Mouse (Mus musculus) forebrain, embryonic 15.5 days (tissue): ENCODE data around the gene Kcnd2. TPM values are rescaled to one million over a fixed set of nuclear protein-coding genes. Genes with fewer than 3 reads are reported as not detected.

ENCODE experiments used
- ATAC-seq: fragments of 200-750 bp; cut with Nextera tagmentation; replicated peaks from 2 replicates; pipeline ENCODE4 v1.8.0; 2017; ENCODE audit warnings: mild to moderate bottlenecking, moderate TSS enrichment, moderate library complexity
- H3K27ac ChIP-seq: fragments of 300-500 bp; sonication (generic); replicated peaks from 2 replicates; pipeline ENCODE4 v1.5.1; 2015; ENCODE audit warnings: mild to moderate bottlenecking, inconsistent platforms
- H3K27me3 ChIP-seq: fragments of 300-500 bp; sonication (generic); 2 replicates; pipeline ENCODE4 v1.6.1; 2015; ENCODE audit warnings: inconsistent platforms
- H3K36me3 ChIP-seq: fragments of 300-500 bp; sonication (generic); 2 replicates; pipeline ENCODE4 v1.6.1; 2015; ENCODE audit warnings: mild to moderate bottlenecking, inconsistent platforms
- H3K4me1 ChIP-seq: fragments of 300-500 bp; sonication (generic); 2 replicates; pipeline ENCODE4 v1.6.1; 2015; ENCODE audit warnings: inconsistent platforms
- H3K4me2 ChIP-seq: fragments of 300-500 bp; sonication (generic); replicated peaks from 2 replicates; pipeline ENCODE4 v1.6.1; 2015; ENCODE audit warnings: mild to moderate bottlenecking, inconsistent platforms
- H3K4me3 ChIP-seq: fragments of 300-500 bp; sonication (generic); 2 replicates; pipeline ENCODE4 v1.5.1; 2015; ENCODE audit warnings: mild to moderate bottlenecking, inconsistent platforms
- H3K9ac ChIP-seq: fragments of 300-500 bp; sonication (generic); replicated peaks from 2 replicates; pipeline ENCODE4 v1.6.1; 2015; ENCODE audit warnings: mild to moderate bottlenecking, inconsistent platforms
- H3K9me3 ChIP-seq: fragments of 300-500 bp; sonication (generic); 2 replicates; pipeline ENCODE4 v1.6.1; 2016; ENCODE audit warnings: inconsistent platforms
- WGBS: fragments of 180-500 bp; shearing (Covaris S2); methylation state at CpG from one replicate; pipeline ENCODE4 v1.1.7; 2015; ENCODE audit warnings: mixed read lengths; 5-methylcytosine and 5-hydroxymethylcytosine counted together
- polyA plus RNA-seq: library from polyadenylated mRNA; unstranded; fragments of >200 nt; fragmentation: Nextera tagmentation; extraction: Ambion mirVana; gene quantifications from 2 replicates; pipeline ENCODE4 v1.2.1, GENCODE M21; 2015

Gene Kcnd2
- polyA plus RNA-seq: 9.0 and 10.5 TPM in 2 replicates

DNA sequence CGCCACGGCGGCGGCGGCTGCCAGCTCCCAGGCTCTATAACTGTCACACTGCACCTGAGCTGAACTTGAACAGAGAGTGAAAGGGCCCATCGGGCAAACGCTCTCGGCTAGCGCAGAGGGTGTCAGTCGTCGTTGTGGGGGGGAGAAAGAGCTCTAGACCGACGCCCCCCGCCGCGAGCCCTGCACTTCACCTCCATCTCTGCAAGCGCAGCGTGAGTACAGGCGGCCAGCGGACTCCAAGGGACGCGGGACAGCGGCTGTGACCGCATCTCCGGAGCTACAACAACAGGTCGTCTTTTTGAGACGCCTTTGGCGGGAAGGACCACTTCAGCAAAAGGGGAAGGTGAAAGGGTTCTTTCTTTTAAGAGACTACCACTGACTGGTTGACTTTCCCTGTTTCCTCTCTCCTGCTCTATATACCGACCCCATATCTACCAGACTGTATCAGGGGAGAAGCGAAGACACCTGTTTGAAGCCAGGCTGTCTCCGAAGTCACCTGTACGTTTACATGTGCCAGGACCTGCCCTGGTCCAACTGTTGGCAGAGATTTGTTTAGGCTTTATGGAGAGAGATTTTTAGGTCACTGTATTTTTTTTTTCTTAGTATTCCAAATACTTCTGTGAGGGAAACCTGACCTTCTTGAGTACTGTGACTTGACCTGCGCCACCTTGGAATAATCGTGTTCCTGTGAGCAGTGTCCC, at the start of gene Kcnd2:
Kcnd2 (plus strand) TSS at position 13 of the 701 bp plus-strand sequence.
- peak within 1 kb of the TSS; percentile 83 for H3K27ac ChIP-seq
- H3K27me3 ChIP-seq: no peaks in the 10 kb centered on the region
- H3K4me3 ChIP-seq: peak within 1 kb of the TSS; percentile 83
- ATAC-seq: peak; percentile 18; the same call in 1 of the 2 replicates
- peak within 1 kb of the TSS; percentile 79 for H3K4me2 ChIP-seq
- H3K9me3 ChIP-seq: no peaks in the 10 kb centered on the region
- WGBS: 10% methylated on average over 34 of the region's 34 CpGs
- 0 out of 2 replicates have a peak, but pooled peaks cover 8% of the 10 kb centered on the region for H3K4me1 ChIP-seq
- H3K36me3 ChIP-seq: no peaks in the 10 kb centered on the region
- peak within 1 kb of the TSS; percentile 73 for H3K9ac ChIP-seq

DNA sequence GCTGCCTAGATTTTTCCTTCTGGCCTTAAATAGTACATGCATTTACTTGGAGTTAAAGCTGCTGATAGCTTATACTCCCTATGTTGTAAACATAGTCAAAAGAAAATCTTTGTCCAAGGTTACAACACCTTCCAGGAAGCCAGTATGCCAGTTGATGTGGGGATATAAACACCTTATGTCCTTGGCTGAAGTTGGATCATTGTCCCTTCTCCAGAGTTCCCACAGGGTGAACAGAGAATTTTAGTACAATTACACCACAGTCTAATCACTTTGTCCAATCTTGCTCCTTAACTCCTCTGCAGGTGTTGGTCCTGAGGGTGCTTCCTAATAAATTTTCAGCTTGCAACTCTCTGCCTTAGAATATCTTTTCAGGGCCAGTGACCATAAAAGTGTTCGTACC, 48.7 kb upstream of the Kcnd2 start:
- ATAC-seq: no peak
- H3K36me3 ChIP-seq: no peaks in the 10 kb centered on the region
- no peaks in the 10 kb centered on the region for H3K9me3 ChIP-seq
- H3K4me1 ChIP-seq: no peaks in the 10 kb centered on the region
- no peak overlapping the region for H3K9ac ChIP-seq
- WGBS: 91% methylated on average over 1 of the region's 1 CpGs
- H3K27me3 ChIP-seq: no peaks in the 10 kb centered on the region
- no peak overlapping the region for H3K4me3 ChIP-seq
- no peak overlapping the region for H3K4me2 ChIP-seq
- no peak overlapping the region for H3K27ac ChIP-seq

DNA sequence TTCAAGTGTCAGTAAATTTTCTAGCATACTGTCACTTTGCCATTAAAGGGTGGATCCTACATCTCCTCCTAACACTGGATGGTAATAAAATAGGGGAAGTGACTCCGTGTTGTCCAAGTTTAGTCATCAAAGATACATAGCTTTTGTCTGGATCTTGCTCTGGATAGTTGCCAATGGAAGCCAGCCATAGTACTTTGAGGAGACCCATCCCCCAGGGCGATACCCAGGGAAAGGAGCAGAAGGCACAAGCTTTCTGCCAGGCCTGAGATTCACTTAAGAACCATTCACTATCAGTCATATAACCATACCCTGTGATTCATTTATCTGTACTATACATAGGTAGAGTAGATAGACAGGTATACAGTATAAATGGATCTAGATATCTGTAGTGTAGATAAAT, 20.0 kb upstream of the Kcnd2 start:
- H3K4me3 ChIP-seq: no peak overlapping the region
- no peaks in the 10 kb centered on the region for H3K9me3 ChIP-seq
- no peaks in the 10 kb centered on the region for H3K36me3 ChIP-seq
- H3K27ac ChIP-seq: no peak overlapping the region
- no peaks in the 10 kb centered on the region for H3K27me3 ChIP-seq
- H3K4me1 ChIP-seq: no peaks in the 10 kb centered on the region
- H3K9ac ChIP-seq: no peak overlapping the region
- 73% methylated on average over 2 of the region's 2 CpGs for WGBS
- H3K4me2 ChIP-seq: no peak overlapping the region
- no peak for ATAC-seq

DNA sequence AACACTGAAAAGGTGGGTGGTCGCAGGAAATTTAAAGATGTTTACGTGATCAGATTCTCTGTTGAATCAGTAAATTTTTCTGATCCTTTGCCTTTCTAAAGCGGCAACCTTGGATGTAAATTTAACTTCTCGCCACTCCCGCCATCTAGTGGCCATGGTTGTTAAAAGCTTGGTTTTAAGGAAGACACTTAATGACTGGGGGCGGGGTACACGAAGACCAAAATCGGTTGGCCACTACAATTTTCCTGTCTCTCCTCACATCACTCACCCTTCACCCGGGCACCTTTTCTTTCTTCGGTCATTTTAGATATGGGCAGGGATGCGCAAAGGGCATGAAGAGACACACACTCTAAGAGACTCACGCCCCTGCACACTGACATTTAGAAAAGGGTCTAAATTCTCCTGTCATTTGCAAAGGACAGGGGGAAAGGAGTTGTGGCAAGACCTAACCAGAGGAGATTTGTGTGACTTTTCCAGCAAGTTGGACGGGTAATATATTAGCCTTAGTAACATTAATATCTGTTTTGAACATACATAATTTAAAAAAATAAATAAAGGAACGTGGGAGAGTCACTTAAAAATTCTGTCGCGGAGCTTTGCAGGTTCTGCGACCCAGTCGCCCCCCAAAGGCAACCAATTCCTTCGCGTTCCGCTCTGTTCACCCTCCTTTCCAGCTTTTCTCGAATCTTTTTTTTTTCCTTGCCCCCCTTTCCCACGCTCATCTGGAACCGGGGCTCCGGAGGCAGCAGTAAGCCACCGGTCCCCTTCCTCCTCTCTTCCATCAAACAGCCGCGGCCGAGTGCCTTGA, 1.2 kb upstream of the Kcnd2 start:
- peak overlapping the region; percentile 73 for H3K9ac ChIP-seq
- no peaks in the 10 kb centered on the region for H3K9me3 ChIP-seq
- 0 out of 2 replicates have a peak, but pooled peaks cover 8% of the 10 kb centered on the region for H3K4me1 ChIP-seq
- H3K36me3 ChIP-seq: no peaks in the 10 kb centered on the region
- WGBS: under 1% methylated on average over 29 of the region's 29 CpGs
- peak overlapping the region; percentile 83 for H3K4me3 ChIP-seq
- peak overlapping the region; percentile 83 for H3K27ac ChIP-seq
- peak; percentile 78 for ATAC-seq
- H3K4me2 ChIP-seq: peak overlapping the region; percentile 79
- H3K27me3 ChIP-seq: no peaks in the 10 kb centered on the region

DNA sequence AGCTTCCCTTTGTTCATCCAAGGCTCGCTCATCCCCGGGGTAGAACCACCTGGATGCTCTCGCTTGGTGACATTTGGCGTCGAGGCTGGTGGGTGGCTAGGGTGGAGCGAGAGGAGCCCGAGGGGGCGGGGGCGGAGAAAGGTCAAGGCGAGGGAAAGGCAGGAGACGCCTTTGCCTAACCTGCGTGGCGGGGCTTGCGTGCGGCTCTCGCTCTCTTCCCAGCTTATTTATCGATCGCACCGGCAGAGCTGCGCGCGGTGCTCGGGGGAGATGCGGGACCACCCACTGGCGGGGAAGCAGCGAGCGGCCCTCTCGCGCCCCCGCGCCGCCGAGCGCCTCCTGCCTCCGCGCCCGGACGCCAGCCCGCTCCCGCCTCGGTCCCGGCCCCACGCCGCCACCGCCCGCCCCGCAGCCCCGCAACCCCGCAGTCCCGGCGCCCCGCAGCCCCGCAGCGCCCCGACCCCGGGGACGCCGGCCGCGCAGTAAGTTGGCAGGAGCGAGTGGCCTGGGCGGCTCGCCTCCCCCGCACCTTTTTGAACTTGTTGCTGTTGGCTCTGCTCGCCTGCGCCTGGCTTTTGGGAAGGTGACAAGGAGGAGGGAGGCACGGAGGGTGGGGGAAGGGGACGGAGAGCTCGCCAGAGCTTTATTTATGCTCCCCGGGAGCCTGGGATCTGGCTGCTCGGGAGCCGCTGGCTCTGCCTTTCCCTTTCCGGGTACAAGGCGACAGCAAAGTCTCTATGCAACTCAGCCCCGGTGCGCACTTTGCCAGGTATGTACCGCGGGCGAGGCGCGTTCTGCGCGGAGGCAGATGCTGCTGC, 421 bp upstream of the Kcnd2 start:
- Histone ChIP-seq H3K9ac (peak overlapping the region; percentile 73), H3K9me3 (no peaks in the 10 kb centered on the region), H3K4me2 (peak overlapping the region; percentile 79), H3K4me3 (peak overlapping the region; percentile 83), H3K27me3 (no peaks in the 10 kb centered on the region), H3K36me3 (no peaks in the 10 kb centered on the region), H3K4me1 (0 out of 2 replicates have a peak, but pooled peaks cover 8% of the 10 kb centered on the region), H3K27ac (peak overlapping the region; percentile 83)
- under 1% methylated on average over 71 of the region's 83 CpGs for WGBS
- peak; percentile 77 for ATAC-seq

DNA sequence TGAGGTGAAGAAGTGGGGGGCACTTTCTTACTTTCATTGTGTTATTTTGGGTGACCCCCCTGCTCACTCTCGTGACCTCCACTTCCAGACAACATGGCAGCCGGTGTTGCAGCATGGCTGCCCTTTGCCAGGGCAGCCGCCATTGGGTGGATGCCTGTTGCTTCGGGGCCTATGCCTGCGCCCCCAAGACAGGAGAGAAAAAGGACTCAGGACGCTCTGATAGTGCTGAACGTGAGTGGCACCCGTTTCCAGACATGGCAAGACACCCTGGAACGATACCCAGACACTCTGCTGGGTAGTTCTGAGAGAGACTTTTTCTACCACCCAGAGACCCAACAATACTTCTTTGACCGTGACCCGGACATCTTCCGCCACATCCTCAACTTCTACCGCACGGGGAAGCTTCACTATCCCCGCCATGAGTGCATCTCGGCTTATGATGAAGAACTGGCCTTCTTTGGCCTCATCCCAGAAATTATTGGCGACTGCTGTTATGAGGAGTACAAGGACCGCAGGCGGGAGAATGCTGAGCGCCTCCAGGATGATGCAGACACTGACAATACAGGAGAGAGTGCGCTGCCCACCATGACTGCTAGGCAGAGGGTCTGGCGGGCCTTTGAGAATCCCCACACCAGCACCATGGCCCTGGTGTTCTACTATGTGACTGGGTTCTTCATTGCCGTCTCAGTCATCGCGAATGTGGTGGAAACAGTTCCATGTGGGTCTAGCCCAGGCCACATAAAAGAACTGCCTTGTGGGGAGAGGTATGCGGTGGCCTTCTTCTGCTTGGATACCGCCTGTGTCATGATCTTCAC, 1.1 kb downstream of the Kcnd2 start:
- peak overlapping the region; percentile 83 for H3K4me3 ChIP-seq
- no peaks in the 10 kb centered on the region for H3K9me3 ChIP-seq

DNA sequence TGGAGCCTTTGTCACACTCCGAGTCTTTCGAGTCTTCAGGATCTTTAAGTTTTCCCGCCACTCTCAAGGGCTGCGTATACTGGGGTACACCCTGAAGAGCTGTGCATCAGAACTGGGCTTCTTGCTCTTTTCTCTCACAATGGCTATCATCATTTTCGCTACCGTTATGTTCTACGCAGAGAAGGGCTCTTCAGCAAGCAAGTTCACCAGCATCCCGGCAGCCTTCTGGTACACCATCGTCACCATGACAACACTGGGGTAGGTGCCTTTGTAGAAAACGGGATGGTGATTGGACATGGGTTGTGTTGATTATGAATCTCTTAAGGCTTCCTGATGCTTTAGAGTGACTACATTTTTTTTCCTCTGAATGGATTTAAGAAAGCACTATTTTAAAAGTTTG, 1.9 kb downstream of the Kcnd2 start:
- Histone ChIP-seq H3K9ac (no peak overlapping the region), H3K27me3 (no peaks in the 10 kb centered on the region), H3K4me3 (no peak overlapping the region), H3K36me3 (no peaks in the 10 kb centered on the region), H3K4me1 (0 out of 2 replicates have a peak, but pooled peaks cover 8% of the 10 kb centered on the region), H3K4me2 (no peak overlapping the region), H3K9me3 (no peaks in the 10 kb centered on the region), H3K27ac (no peak overlapping the region)
- WGBS: 93% methylated on average over 10 of the region's 10 CpGs
- no peak for ATAC-seq

More for the DNA sequence above, 1.1 kb downstream of the Kcnd2 start:
- Histone ChIP-seq H3K27ac (no peak overlapping the region), H3K4me1 (0 out of 2 replicates have a peak, but pooled peaks cover 8% of the 10 kb centered on the region), H3K36me3 (no peaks in the 10 kb centered on the region), H3K9ac (no peak overlapping the region), H3K27me3 (no peaks in the 10 kb centered on the region), H3K4me2 (0 out of 2 replicates have a peak overlapping the region, but pooled peaks have one; percentile 79)
- WGBS: 95% methylated on average over 27 of the region's 27 CpGs
- ATAC-seq: no peak

DNA sequence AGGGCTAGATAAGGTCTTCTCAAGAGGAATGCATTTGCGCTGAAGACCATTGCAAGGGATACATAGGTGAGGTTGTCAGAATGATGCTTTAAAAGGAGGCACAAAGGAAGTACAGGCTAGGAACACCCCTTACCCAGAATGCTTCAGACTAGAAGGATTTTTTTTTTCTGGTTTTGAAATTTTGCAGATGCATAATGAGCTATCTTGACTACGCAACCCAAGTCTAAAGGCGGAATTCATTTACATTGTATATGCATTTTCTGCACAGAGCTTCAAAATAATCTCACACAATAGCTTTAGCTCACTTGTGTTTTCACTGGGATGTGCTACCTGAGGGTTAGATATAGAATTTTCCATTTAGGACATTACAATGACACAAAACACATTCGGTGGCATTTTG, 10.8 kb downstream of the Kcnd2 start:
- ATAC-seq: no peak
- Histone ChIP-seq H3K4me1 (no peaks in the 10 kb centered on the region), H3K27me3 (no peaks in the 10 kb centered on the region), H3K36me3 (no peaks in the 10 kb centered on the region), H3K4me3 (no peak overlapping the region), H3K27ac (no peak overlapping the region), H3K9ac (no peak overlapping the region), H3K4me2 (no peak overlapping the region), H3K9me3 (no peaks in the 10 kb centered on the region)
- 96% methylated on average over 4 of the region's 4 CpGs for WGBS

DNA sequence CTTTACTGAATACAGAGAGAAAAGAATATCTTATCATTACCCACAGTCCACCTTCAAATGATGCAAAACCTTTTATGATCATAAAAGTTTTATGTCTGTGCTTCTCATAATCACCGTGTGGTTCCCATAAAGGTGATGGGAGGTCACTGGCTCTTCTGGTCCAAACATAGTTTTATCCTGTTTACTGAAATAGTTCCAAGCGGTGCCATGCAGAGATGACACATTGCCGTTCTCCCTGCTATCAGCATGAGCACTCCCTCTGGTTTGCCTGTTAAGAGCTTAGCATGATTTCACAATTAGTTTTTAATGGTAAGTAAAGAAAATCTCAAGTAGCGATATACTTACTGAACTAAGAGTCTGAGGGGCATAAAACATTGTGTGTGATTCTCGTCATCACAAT, 43.7 kb downstream of the Kcnd2 start:
- Histone ChIP-seq H3K9me3 (no peaks in the 10 kb centered on the region), H3K4me3 (no peak overlapping the region), H3K4me1 (peaks cover 3% of the 10 kb centered on the region; the same call in 1 of the 2 replicates), H3K36me3 (no peaks in the 10 kb centered on the region), H3K4me2 (no peak overlapping the region), H3K27ac (no peak overlapping the region), H3K9ac (no peak overlapping the region), H3K27me3 (no peaks in the 10 kb centered on the region)
- WGBS: 80% methylated on average over 5 of the region's 5 CpGs
- ATAC-seq: no peak

DNA sequence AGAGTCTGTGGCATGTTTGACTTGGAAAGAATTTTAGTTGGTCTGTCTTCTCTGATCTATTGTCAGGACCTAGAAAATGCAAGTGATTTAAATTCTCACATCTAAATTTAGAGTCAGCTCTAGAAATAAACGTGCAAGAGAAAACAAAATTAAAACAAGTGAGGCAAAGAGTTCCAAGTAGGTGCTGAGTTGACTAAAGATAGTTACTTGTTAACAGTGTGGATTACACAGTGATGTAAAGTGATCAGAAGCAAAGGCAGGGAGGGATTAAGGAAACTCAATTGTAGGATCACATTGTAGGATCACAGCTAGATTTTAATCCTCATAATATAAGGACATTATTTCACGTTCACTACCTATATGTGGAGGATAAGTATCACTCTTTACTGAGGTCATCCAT, 52.6 kb downstream of the Kcnd2 start:
- no peak overlapping the region for H3K4me2 ChIP-seq
- 30% methylated on average over 2 of the region's 2 CpGs for WGBS
- H3K9ac ChIP-seq: no peak overlapping the region
- H3K4me1 ChIP-seq: 0 out of 2 replicates have a peak, but pooled peaks cover 3% of the 10 kb centered on the region
- H3K27ac ChIP-seq: no peak overlapping the region
- H3K27me3 ChIP-seq: no peaks in the 10 kb centered on the region
- no peak overlapping the region for H3K4me3 ChIP-seq
- H3K36me3 ChIP-seq: no peaks in the 10 kb centered on the region
- no peaks in the 10 kb centered on the region for H3K9me3 ChIP-seq
- ATAC-seq: no peak

DNA sequence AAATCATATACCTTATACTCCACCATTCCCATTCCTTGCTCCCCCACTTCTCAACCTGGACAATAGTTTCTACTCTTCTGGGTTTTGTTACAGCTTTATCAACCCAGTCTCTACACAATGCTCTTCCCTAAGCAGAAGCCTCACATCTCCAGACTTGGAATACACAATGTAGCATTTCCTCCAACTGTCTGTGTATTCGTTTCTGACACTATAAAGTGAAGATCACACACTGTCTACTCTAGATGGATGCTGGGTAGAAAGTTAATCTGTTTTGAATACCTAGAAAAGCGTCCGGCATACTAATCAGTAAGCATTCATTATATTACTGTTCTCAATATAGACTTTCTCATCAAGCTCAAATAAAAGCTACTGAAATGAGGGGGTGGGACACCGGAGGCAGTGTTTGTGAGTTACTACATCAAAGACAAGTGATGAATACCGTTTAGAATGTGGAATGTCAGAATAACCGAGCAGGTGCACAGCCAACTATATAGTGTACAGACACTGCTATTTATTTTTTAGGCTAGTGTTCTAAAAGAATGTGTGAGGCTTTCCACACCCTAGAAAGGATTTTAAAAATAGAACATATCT, 62.1 kb downstream of the Kcnd2 start:
- WGBS: 6% methylated on average over 6 of the region's 6 CpGs
- peak; percentile 53; the same call in 1 of the 2 replicates for ATAC-seq
- no peak overlapping the region for H3K9ac ChIP-seq
- peaks cover 8% of the 10 kb centered on the region; the same call in 1 of the 2 replicates for H3K4me1 ChIP-seq
- H3K27ac ChIP-seq: no peak overlapping the region
- no peaks in the 10 kb centered on the region for H3K27me3 ChIP-seq
- peaks cover 2% of the 10 kb centered on the region; the same call in 1 of the 2 replicates for H3K9me3 ChIP-seq
- no peak overlapping the region for H3K4me2 ChIP-seq
- H3K36me3 ChIP-seq: no peaks in the 10 kb centered on the region
- no peak overlapping the region for H3K4me3 ChIP-seq
